Mouse (Mus musculus): ENCODE measurements around the gene Apol9a. TPM values are rescaled to one million over a fixed set of nuclear protein-coding genes. Genes with fewer than 3 reads are reported as not detected.
A peak's percentile ranks its signal among the peaks of the same experiment; 100 is the strongest.

Apol9a gene
- polyA plus RNA-seq, 1 experiment = 0.59 TPM

DNA sequence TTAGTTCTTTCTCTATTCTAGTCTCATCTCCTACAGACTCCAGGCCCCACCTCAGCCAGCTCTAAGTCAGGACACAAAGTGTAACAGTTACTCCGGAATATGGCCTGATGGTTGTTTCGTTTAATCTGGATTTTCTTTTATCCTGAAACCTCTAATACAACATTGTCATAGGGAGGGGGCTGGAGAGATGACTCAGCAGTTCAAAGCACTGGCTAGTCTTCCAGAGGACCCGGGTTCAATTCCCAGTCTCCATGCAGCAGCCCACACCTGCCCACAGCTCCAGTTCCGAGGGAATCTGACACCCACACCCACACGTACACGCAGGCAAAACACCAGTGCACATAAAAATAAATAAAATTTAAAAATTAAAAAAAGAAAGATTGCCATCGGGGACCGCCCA, 51.0 kb downstream of the Apol9a start:
- DNase-seq = no peak
- Histone ChIP-seq H3K27me3 (ENCODE audit: control insufficient read depth, insufficient read depth, low read length) (no peaks in the 10 kb centered on the region), H3K4me3 (replicated peaks; ENCODE audit: insufficient read depth, low read depth, low read length) (no peak overlapping the region), H3K4me1 (ENCODE audit: control insufficient read depth, insufficient read depth, low read length) (peaks cover 10% of the 10 kb centered on the region), H3K27ac (ENCODE audit: insufficient read depth, low read length) (no peak overlapping the region)
- 96% methylated on average over 8 of the region's 8 CpGs for WGBS
- TF ChIP-seq POLR2A (IDR thresholded peaks at IDR 0.05; ENCODE audit: borderline replicate concordance, insufficient read depth, low read length) (no peak), CTCF (IDR thresholded peaks at IDR 0.05; ENCODE audit: borderline replicate concordance, insufficient read depth, low read depth, low read length) (no peak)

DNA sequence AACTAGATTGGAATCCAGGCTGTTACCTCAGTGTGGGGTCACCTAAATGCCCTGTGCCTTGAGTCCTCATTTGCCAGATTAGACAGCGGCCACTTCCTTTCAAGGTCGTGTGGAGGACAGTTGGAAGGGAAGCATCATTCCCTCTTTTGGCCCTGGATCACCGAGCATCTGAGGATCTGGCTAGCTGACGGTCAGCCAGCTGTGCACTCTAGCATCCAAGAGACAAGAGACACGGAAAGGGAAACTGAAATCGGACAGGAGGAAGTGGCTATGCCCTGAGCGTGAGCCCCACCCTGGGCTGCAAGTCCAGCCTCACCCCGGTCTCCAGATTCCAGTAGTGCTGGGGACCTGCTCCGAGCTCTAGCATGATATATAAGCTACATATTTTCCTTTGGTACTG, 51.4 kb downstream of the Apol9a start:
- 62% methylated on average over 9 of the region's 9 CpGs for WGBS
- H3K4me1 ChIP-seq (ENCODE audit: control insufficient read depth, insufficient read depth, low read length) = peaks cover 14% of the 10 kb centered on the region
- H3K27me3 ChIP-seq (ENCODE audit: control insufficient read depth, insufficient read depth, low read length) = no peaks in the 10 kb centered on the region
- H3K4me3 ChIP-seq (replicated peaks; ENCODE audit: insufficient read depth, low read depth, low read length) = no peak overlapping the region
- H3K27ac ChIP-seq (ENCODE audit: insufficient read depth, low read length) = no peak overlapping the region
- no peak for TF ChIP-seq POLR2A (IDR thresholded peaks at IDR 0.05; ENCODE audit: borderline replicate concordance, insufficient read depth, low read length)
- no peak for TF ChIP-seq CTCF (IDR thresholded peaks at IDR 0.05; ENCODE audit: borderline replicate concordance, insufficient read depth, low read depth, low read length)
- no peak for DNase-seq

DNA sequence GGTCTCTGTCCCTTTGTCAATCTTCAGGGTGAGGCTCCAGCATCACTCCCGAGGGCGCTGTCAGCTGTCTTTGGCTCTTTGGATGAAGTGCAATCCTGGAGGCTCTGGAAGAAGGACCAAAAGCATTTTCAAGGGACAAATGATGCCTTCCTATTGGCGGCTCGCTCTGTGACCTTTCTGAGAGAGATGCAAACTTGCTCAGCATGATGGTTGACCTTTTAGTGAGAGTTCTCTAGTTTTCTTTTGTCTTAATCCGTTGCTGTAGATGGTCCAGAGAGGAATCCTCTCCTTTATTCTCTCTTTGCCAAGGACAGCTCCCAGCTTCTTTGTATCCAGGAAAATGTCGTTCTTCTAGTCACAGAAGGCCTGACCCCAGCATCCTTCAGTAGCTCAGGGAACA, 51.9 kb downstream of the Apol9a start:
- Histone ChIP-seq H3K27ac (ENCODE audit: insufficient read depth, low read length) (no peak overlapping the region), H3K27me3 (ENCODE audit: control insufficient read depth, insufficient read depth, low read length) (no peaks in the 10 kb centered on the region), H3K4me1 (ENCODE audit: control insufficient read depth, insufficient read depth, low read length) (peaks cover 16% of the 10 kb centered on the region), H3K4me3 (replicated peaks; ENCODE audit: insufficient read depth, low read depth, low read length) (peak overlapping the region; percentile 59)
- no peak for TF ChIP-seq POLR2A (IDR thresholded peaks at IDR 0.05; ENCODE audit: borderline replicate concordance, insufficient read depth, low read length)
- no peak for TF ChIP-seq CTCF (IDR thresholded peaks at IDR 0.05; ENCODE audit: borderline replicate concordance, insufficient read depth, low read depth, low read length)
- 30% methylated on average over 6 of the region's 6 CpGs for WGBS
- no peak for DNase-seq

DNA sequence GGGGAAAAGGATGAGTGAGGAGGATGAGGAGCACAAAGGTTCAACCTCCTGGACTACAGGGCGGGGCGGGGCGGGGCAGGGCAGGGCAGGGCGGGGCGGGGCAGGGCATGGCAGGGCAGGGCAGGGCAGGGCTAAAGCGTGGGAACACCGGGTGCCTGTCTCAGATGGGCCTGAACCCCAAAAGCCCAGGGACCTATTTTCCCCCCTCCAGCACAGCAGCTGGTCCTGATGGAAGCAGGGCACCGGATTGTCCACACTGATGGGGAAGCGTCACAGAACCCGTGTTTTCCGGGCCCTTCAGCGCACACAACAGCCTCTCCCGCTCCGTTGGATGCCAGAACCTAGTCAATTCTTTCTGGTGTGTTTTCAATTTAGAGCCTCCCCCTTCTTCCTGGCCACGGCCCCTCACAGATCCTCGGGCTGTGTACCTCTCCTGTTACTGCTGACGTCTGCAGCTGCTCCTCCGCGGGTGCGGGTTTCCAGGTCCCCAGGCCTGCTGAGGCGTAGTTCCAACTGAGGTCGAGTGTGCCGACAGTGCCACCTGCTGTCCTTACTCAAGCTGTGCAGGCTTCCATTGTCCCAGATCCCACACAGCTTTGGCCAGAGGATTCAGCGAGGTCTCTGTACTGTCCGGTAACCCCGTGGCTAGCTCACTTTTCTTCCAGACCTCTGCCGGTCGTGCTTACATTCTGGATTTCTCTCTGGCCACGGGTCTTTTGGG, 52.5 kb downstream of the Apol9a start:
- H3K27ac ChIP-seq (ENCODE audit: insufficient read depth, low read length) = peak overlapping the region; percentile 74

DNA sequence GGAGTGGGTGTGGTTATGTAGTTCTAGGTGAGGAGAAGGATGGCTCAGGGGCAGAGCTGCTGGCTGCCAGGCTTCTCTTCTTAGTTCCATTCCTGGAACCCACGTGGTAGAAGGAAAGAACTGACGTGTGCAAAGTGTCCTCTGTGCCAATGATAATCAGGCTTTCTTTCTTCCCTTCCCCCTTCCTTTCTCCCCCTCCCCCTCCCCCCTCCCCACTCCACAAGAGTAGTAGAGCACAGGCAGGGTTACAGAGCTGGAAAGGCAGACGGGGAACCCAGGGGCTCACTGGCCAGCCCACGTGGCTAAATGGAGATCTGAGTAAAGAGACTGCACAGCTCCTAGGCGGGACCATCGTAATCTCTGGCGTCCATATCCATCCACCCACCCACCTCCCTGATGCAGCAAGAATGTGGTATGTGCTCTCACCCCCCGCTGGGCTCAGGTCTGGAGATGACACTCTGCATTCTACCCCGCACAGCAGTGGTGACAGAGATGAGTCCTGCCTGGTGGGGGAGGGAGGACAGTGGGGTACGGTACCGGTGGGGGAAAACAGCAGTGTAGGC, 54.6 kb downstream of the Apol9a start:
- DNase-seq = peak; percentile 41 to 45
- Histone ChIP-seq H3K27me3 (ENCODE audit: control insufficient read depth, insufficient read depth, low read length) (no peaks in the 10 kb centered on the region), H3K4me3 (replicated peaks; ENCODE audit: insufficient read depth, low read depth, low read length) (no peak overlapping the region), H3K27ac (ENCODE audit: insufficient read depth, low read length) (no peak overlapping the region), H3K4me1 (ENCODE audit: control insufficient read depth, insufficient read depth, low read length) (peaks cover 16% of the 10 kb centered on the region)
- WGBS = 32% methylated on average over 11 of the region's 11 CpGs
- TF ChIP-seq CTCF (IDR thresholded peaks at IDR 0.05; ENCODE audit: borderline replicate concordance, insufficient read depth, low read depth, low read length) (no peak), POLR2A (IDR thresholded peaks at IDR 0.05; ENCODE audit: borderline replicate concordance, insufficient read depth, low read length) (no peak)

More for the DNA sequence above, 52.5 kb downstream of the Apol9a start:
- peak; percentile 98 for TF ChIP-seq CTCF (IDR thresholded peaks at IDR 0.05; ENCODE audit: borderline replicate concordance, insufficient read depth, low read depth, low read length)
- peak; percentile 57; the same call in 1 of the 2 replicates for TF ChIP-seq POLR2A (IDR thresholded peaks at IDR 0.05; ENCODE audit: borderline replicate concordance, insufficient read depth, low read length)
- H3K4me1 ChIP-seq (ENCODE audit: control insufficient read depth, insufficient read depth, low read length) = peaks cover 16% of the 10 kb centered on the region
- 10% methylated on average over 29 of the region's 29 CpGs for WGBS
- H3K27me3 ChIP-seq (ENCODE audit: control insufficient read depth, insufficient read depth, low read length) = no peaks in the 10 kb centered on the region
- peak overlapping the region; percentile 59 for H3K4me3 ChIP-seq (replicated peaks; ENCODE audit: insufficient read depth, low read depth, low read length)
- peak; percentile 93 to 94 for DNase-seq

DNA sequence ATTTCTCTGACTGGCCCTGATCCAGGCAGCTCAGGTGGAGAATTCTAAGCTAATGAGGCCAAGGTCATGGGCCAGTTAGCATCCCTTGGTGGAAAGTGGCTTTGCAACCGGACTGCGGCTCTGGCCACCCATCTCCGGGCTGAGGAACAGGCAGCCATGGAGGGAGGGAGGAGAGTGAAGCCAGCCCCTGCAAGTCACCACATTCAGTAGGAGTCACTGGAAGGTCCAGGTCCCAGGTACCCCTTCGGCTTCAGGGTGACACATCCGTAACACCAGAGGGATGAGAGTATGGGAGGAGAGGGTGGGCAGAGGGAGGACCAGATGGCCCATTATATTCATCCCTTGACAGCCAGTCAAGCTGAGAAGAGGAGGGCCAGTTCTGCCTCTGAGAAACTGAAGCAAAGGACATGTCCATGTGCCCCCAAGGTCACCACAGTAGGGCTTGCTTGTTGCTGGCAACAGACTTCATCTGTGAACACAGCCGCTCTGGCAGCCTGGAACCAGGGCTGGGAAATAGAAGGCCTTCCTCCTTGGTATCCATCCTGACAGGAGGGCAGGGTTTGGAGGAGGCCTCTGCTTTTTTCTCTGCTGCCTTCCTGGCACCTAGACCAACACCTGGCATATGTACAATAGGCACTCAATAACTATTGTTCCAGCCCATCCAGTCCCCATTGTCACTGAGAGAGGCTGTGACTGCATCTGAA, 55.9 kb downstream of the Apol9a start:
- TF ChIP-seq POLR2A (IDR thresholded peaks at IDR 0.05; ENCODE audit: borderline replicate concordance, insufficient read depth, low read length) (no peak), CTCF (IDR thresholded peaks at IDR 0.05; ENCODE audit: borderline replicate concordance, insufficient read depth, low read depth, low read length) (no peak)
- WGBS = 30% methylated on average over 6 of the region's 6 CpGs
- Histone ChIP-seq H3K4me3 (replicated peaks; ENCODE audit: insufficient read depth, low read depth, low read length) (no peak overlapping the region), H3K4me1 (ENCODE audit: control insufficient read depth, insufficient read depth, low read length) (peaks cover 16% of the 10 kb centered on the region), H3K27ac (ENCODE audit: insufficient read depth, low read length) (peak overlapping the region; percentile 5; the same call in 1 of the 2 replicates), H3K27me3 (ENCODE audit: control insufficient read depth, insufficient read depth, low read length) (no peaks in the 10 kb centered on the region)
- DNase-seq = peak; percentile 55 to 68

DNA sequence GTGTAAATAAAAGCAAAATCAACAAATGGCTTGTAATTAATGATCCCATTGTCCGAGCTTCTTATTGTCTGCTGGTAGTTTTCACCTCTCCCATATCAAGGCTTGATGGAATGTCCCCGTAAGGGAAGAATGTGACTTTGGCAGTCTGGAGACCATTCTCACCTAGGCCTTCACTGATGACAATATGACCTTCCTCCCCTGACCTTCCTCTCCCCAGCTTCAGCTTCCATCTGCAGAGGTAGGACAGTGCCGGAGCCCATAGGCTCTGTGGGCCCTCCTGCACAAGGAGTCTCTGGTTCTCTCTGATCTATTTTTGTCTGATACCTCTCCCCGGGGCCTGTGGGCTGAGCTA, 56.5 kb downstream of the Apol9a start:
- no peak overlapping the region for H3K4me3 ChIP-seq (replicated peaks; ENCODE audit: insufficient read depth, low read depth, low read length)
- H3K27me3 ChIP-seq (ENCODE audit: control insufficient read depth, insufficient read depth, low read length) = no peaks in the 10 kb centered on the region
- 45% methylated on average over 4 of the region's 4 CpGs for WGBS
- no peak overlapping the region for H3K27ac ChIP-seq (ENCODE audit: insufficient read depth, low read length)
- TF ChIP-seq POLR2A (IDR thresholded peaks at IDR 0.05; ENCODE audit: borderline replicate concordance, insufficient read depth, low read length) (no peak), CTCF (IDR thresholded peaks at IDR 0.05; ENCODE audit: borderline replicate concordance, insufficient read depth, low read depth, low read length) (no peak)
- peaks cover 14% of the 10 kb centered on the region for H3K4me1 ChIP-seq (ENCODE audit: control insufficient read depth, insufficient read depth, low read length)
- DNase-seq = no peak

Other genes starting within 250 kb of the Apol9a start
- gene Rbfox2, start 104.1 kb downstream of the Apol9a start, polyA plus RNA-seq (2012; rRNA removed) = 177 and 188 TPM in 2 replicates
- gene Apol7a, start 12.0 kb downstream of the Apol9a start, polyA plus RNA-seq (2012; rRNA removed) = 0.06 and 0.07 TPM in 2 replicates
- 0.13 TPM in 1 of 2 replicates, not detected in the other for gene Apol7b, start 36.4 kb upstream of the Apol9a start, polyA plus RNA-seq (2012; rRNA removed)
- not detected in 2 replicates for gene Apol10a, start 65.9 kb upstream of the Apol9a start, polyA plus RNA-seq (2012; rRNA removed)
- not detected in 2 replicates for gene Apol11a, start 97.1 kb upstream of the Apol9a start, polyA plus RNA-seq (2012; rRNA removed)
- gene Apol7c, start 122.2 kb upstream of the Apol9a start, polyA plus RNA-seq (2012; rRNA removed) = not detected in 2 replicates
- gene 1700025B11Rik, start 150.8 kb upstream of the Apol9a start, polyA plus RNA-seq (2012; rRNA removed) = not detected in 2 replicates
- 0.17 and 0.31 TPM in 2 replicates for gene Apol10b, start 185.0 kb upstream of the Apol9a start, polyA plus RNA-seq (2012; rRNA removed)
- not detected in 2 replicates for gene Gm36245, start 188.1 kb upstream of the Apol9a start, polyA plus RNA-seq (2012; rRNA removed)
- 0.13 TPM in 1 of 2 replicates, not detected in the other for gene Apol11b, start 232.2 kb upstream of the Apol9a start, polyA plus RNA-seq (2012; rRNA removed)

Measured in cerebellum, adult 2 months (tissue).